Mouse (Mus musculus): Measurements from ENCODE around the gene Fstl3. TPM values are rescaled to one million over a fixed set of nuclear protein-coding genes. Genes with fewer than 3 reads are reported as not detected.

Fstl3 gene
- 18.1 and 23.1 TPM in 2 replicates for polyA plus RNA-seq (2015; fragmentation: Nextera tagmentation; extraction: Ambion mirVana)

GRCm38 (mm10) chr10:79777103-79777531 lies at the start of gene Fstl3:
Gene Fstl3, plus strand, starts transcription at chr10:79777272.
- H3K9ac ChIP-seq (ENCODE audit: low read length) = peak within 1 kb of the TSS; percentile 84

GRCm38 (mm10) chr10:79728323-79729249 lies 48.5 kb upstream of the Fstl3 start:
- H3K36me3 ChIP-seq (ENCODE audit: control insufficient read depth, insufficient read depth, low read length) = 0 out of 2 replicates have a peak, but pooled peaks cover under 1% of the 10 kb centered on the region
- no peak overlapping the region for H3K27ac ChIP-seq (ENCODE audit: low read length)
- no peaks in the 10 kb centered on the region for H3K9me3 ChIP-seq (replicated peaks; ENCODE audit: control insufficient read depth, low read length)
- 0 out of 2 replicates have a peak, but pooled peaks have one; percentile 22 for ATAC-seq (ENCODE audit: insufficient read depth, low FRiP score)
- no peak overlapping the region for H3K4me2 ChIP-seq (ENCODE audit: low read depth, low read length)
- no peak overlapping the region for H3K4me3 ChIP-seq (replicated peaks; ENCODE audit: low read length)
- H3K4me1 ChIP-seq (ENCODE audit: control insufficient read depth, insufficient read depth, low read length) = no peaks in the 10 kb centered on the region
- no peak overlapping the region for H3K9ac ChIP-seq (ENCODE audit: low read length)
- WGBS = 62% methylated on average over 28 of the region's 28 CpGs
- H3K27me3 ChIP-seq (ENCODE audit: control insufficient read depth, insufficient read depth, low read length) = no peaks in the 10 kb centered on the region

More at GRCm38 (mm10) chr10:79777103-79777531, at the start of gene Fstl3:
- Histone ChIP-seq H3K36me3 (ENCODE audit: control insufficient read depth, insufficient read depth, low read length) (no peaks in the 10 kb centered on the region; the same call in 1 of the 2 replicates), H3K4me2 (ENCODE audit: low read depth, low read length) (peak within 1 kb of the TSS; percentile 73), H3K4me1 (ENCODE audit: control insufficient read depth, insufficient read depth, low read length) (peaks cover 36% of the 10 kb centered on the region), H3K27me3 (ENCODE audit: control insufficient read depth, insufficient read depth, low read length) (no peaks in the 10 kb centered on the region), H3K4me3 (replicated peaks; ENCODE audit: low read length) (peak within 1 kb of the TSS; percentile 56), H3K27ac (ENCODE audit: low read length) (peak within 1 kb of the TSS; percentile 54), H3K9me3 (replicated peaks; ENCODE audit: control insufficient read depth, low read length) (peaks cover 2% of the 10 kb centered on the region; the same call in 1 of the 2 replicates)
- ATAC-seq (ENCODE audit: insufficient read depth, low FRiP score) = no peak
- WGBS = 1% methylated on average over 38 of the region's 39 CpGs

- H3K4me2 ChIP-seq (ENCODE audit: low read depth, low read length) = no peak overlapping the region
- no peak overlapping the region for H3K27ac ChIP-seq (ENCODE audit: low read length)
- no peak for ATAC-seq (ENCODE audit: insufficient read depth, low FRiP score)
- no peaks in the 10 kb centered on the region for H3K9me3 ChIP-seq (replicated peaks; ENCODE audit: control insufficient read depth, low read length)
- peaks cover 10% of the 10 kb centered on the region for H3K36me3 ChIP-seq (ENCODE audit: control insufficient read depth, insufficient read depth, low read length)
- H3K27me3 ChIP-seq (ENCODE audit: control insufficient read depth, insufficient read depth, low read length) = no peaks in the 10 kb centered on the region
- H3K9ac ChIP-seq (ENCODE audit: low read length) = no peak overlapping the region
- no peaks in the 10 kb centered on the region for H3K4me1 ChIP-seq (ENCODE audit: control insufficient read depth, insufficient read depth, low read length)
- WGBS = 70% methylated on average over 13 of the region's 13 CpGs
- no peak overlapping the region for H3K4me3 ChIP-seq (replicated peaks; ENCODE audit: low read length)
Measured at GRCm38 (mm10) chr10:79729357-79729965, 47.6 kb upstream of the Fstl3 start.

GRCm38 (mm10) chr10:79732500-79732899 lies 44.6 kb upstream of the Fstl3 start:
- Histone ChIP-seq H3K27ac (ENCODE audit: low read length) (no peak overlapping the region), H3K4me3 (replicated peaks; ENCODE audit: low read length) (no peak overlapping the region), H3K4me2 (ENCODE audit: low read depth, low read length) (no peak overlapping the region), H3K9me3 (replicated peaks; ENCODE audit: control insufficient read depth, low read length) (peaks cover 10% of the 10 kb centered on the region; the same call in 1 of the 2 replicates), H3K36me3 (ENCODE audit: control insufficient read depth, insufficient read depth, low read length) (peaks cover 36% of the 10 kb centered on the region), H3K9ac (ENCODE audit: low read length) (no peak overlapping the region), H3K27me3 (ENCODE audit: control insufficient read depth, insufficient read depth, low read length) (no peaks in the 10 kb centered on the region), H3K4me1 (ENCODE audit: control insufficient read depth, insufficient read depth, low read length) (no peaks in the 10 kb centered on the region)
- ATAC-seq (ENCODE audit: insufficient read depth, low FRiP score) = no peak
- WGBS = 96% methylated on average over 1 of the region's 1 CpGs

GRCm38 (mm10) chr10:79733847-79734246 lies 43.2 kb upstream of the Fstl3 start:
- Histone ChIP-seq H3K9ac (ENCODE audit: low read length) (no peak overlapping the region), H3K4me2 (ENCODE audit: low read depth, low read length) (no peak overlapping the region), H3K4me3 (replicated peaks; ENCODE audit: low read length) (no peak overlapping the region), H3K27me3 (ENCODE audit: control insufficient read depth, insufficient read depth, low read length) (no peaks in the 10 kb centered on the region), H3K9me3 (replicated peaks; ENCODE audit: control insufficient read depth, low read length) (peaks cover 21% of the 10 kb centered on the region), H3K4me1 (ENCODE audit: control insufficient read depth, insufficient read depth, low read length) (no peaks in the 10 kb centered on the region), H3K36me3 (ENCODE audit: control insufficient read depth, insufficient read depth, low read length) (peaks cover 49% of the 10 kb centered on the region), H3K27ac (ENCODE audit: low read length) (no peak overlapping the region)
- no peak for ATAC-seq (ENCODE audit: insufficient read depth, low FRiP score)
- 97% methylated on average over 15 of the region's 15 CpGs for WGBS

GRCm38 (mm10) chr10:79735361-79735760 lies 41.7 kb upstream of the Fstl3 start:
- H3K4me1 ChIP-seq (ENCODE audit: control insufficient read depth, insufficient read depth, low read length) = no peaks in the 10 kb centered on the region
- H3K9me3 ChIP-seq (replicated peaks; ENCODE audit: control insufficient read depth, low read length) = peaks cover 36% of the 10 kb centered on the region
- H3K4me3 ChIP-seq (replicated peaks; ENCODE audit: low read length) = no peak overlapping the region
- no peak overlapping the region for H3K27ac ChIP-seq (ENCODE audit: low read length)
- no peak overlapping the region for H3K9ac ChIP-seq (ENCODE audit: low read length)
- no peaks in the 10 kb centered on the region for H3K27me3 ChIP-seq (ENCODE audit: control insufficient read depth, insufficient read depth, low read length)
- ATAC-seq (ENCODE audit: insufficient read depth, low FRiP score) = peak; percentile 10; the same call in 1 of the 2 replicates
- H3K4me2 ChIP-seq (ENCODE audit: low read depth, low read length) = no peak overlapping the region
- WGBS = 32% methylated on average over 46 of the region's 52 CpGs
- peaks cover 64% of the 10 kb centered on the region for H3K36me3 ChIP-seq (ENCODE audit: control insufficient read depth, insufficient read depth, low read length)

- ATAC-seq (ENCODE audit: insufficient read depth, low FRiP score) = no peak
- H3K4me2 ChIP-seq (ENCODE audit: low read depth, low read length) = no peak overlapping the region
- H3K4me1 ChIP-seq (ENCODE audit: control insufficient read depth, insufficient read depth, low read length) = no peaks in the 10 kb centered on the region
- no peak overlapping the region for H3K9ac ChIP-seq (ENCODE audit: low read length)
- no peak overlapping the region for H3K4me3 ChIP-seq (replicated peaks; ENCODE audit: low read length)
- H3K9me3 ChIP-seq (replicated peaks; ENCODE audit: control insufficient read depth, low read length) = peaks cover 44% of the 10 kb centered on the region
- H3K36me3 ChIP-seq (ENCODE audit: control insufficient read depth, insufficient read depth, low read length) = peaks cover 78% of the 10 kb centered on the region
- H3K27ac ChIP-seq (ENCODE audit: low read length) = no peak overlapping the region
- H3K27me3 ChIP-seq (ENCODE audit: control insufficient read depth, insufficient read depth, low read length) = no peaks in the 10 kb centered on the region
- 82% methylated on average over 14 of the region's 14 CpGs for WGBS
Measured at GRCm38 (mm10) chr10:79736706-79737105, 40.4 kb upstream of the Fstl3 start.

GRCm38 (mm10) chr10:79738259-79738658 lies 38.8 kb upstream of the Fstl3 start:
- no peaks in the 10 kb centered on the region for H3K4me1 ChIP-seq (ENCODE audit: control insufficient read depth, insufficient read depth, low read length)
- H3K36me3 ChIP-seq (ENCODE audit: control insufficient read depth, insufficient read depth, low read length) = peaks cover 82% of the 10 kb centered on the region
- ATAC-seq (ENCODE audit: insufficient read depth, low FRiP score) = no peak
- no peak overlapping the region for H3K27ac ChIP-seq (ENCODE audit: low read length)
- peaks cover 44% of the 10 kb centered on the region for H3K9me3 ChIP-seq (replicated peaks; ENCODE audit: control insufficient read depth, low read length)
- H3K9ac ChIP-seq (ENCODE audit: low read length) = no peak overlapping the region
- no peaks in the 10 kb centered on the region for H3K27me3 ChIP-seq (ENCODE audit: control insufficient read depth, insufficient read depth, low read length)
- H3K4me3 ChIP-seq (replicated peaks; ENCODE audit: low read length) = no peak overlapping the region
- 93% methylated on average over 10 of the region's 10 CpGs for WGBS
- H3K4me2 ChIP-seq (ENCODE audit: low read depth, low read length) = no peak overlapping the region

GRCm38 (mm10) chr10:79739234-79739633 lies 37.8 kb upstream of the Fstl3 start:
- no peak overlapping the region for H3K27ac ChIP-seq (ENCODE audit: low read length)
- 96% methylated on average over 28 of the region's 28 CpGs for WGBS
- no peaks in the 10 kb centered on the region for H3K4me1 ChIP-seq (ENCODE audit: control insufficient read depth, insufficient read depth, low read length)
- H3K9me3 ChIP-seq (replicated peaks; ENCODE audit: control insufficient read depth, low read length) = peaks cover 44% of the 10 kb centered on the region
- peaks cover 79% of the 10 kb centered on the region for H3K36me3 ChIP-seq (ENCODE audit: control insufficient read depth, insufficient read depth, low read length)
- H3K4me3 ChIP-seq (replicated peaks; ENCODE audit: low read length) = no peak overlapping the region
- no peaks in the 10 kb centered on the region for H3K27me3 ChIP-seq (ENCODE audit: control insufficient read depth, insufficient read depth, low read length)
- H3K9ac ChIP-seq (ENCODE audit: low read length) = no peak overlapping the region
- no peak for ATAC-seq (ENCODE audit: insufficient read depth, low FRiP score)
- no peak overlapping the region for H3K4me2 ChIP-seq (ENCODE audit: low read depth, low read length)

All from stomach, embryonic 16.5 days (tissue).